Mouse (Mus musculus) heart, postnatal 0 days (tissue): ENCODE data around the gene Mettl21a.

ENCODE experiments used
- CTCF ChIP-seq: IDR thresholded peaks from 2 replicates; pipeline ENCODE4 v1.5.1; 2016; ENCODE audit warnings: antibody characterized with exemption, control low read depth, low read depth
- EP300 ChIP-seq: IDR thresholded peaks from 2 replicates; pipeline ENCODE4 v1.6.1; 2016; ENCODE audit warnings: antibody characterized with exemption, low read depth

DNA sequence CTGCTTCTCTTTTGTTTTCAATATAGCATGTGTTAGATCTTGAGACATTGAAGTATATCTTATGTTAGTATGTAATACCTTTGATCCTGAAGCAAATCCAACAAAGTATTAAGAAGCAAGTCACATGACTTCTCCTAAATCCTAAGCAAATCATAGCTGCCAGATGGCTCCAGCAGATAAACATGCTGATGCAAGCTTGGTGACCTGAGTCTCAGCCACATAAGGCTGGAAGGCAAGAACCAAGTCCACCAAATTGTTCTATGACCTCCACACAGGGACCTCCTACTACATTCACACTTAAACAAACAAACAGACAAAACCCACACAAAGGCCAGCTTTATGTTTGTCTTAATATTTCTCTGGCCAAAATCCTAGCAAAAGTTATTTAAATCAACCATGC lies 48.8 kb downstream of the Mettl21a start:
- TF ChIP-seq CTCF (no peak), EP300 (no peak)
